Mouse (Mus musculus): ENCODE data around the gene Gm21885.

Gene Gm21885

DNA sequence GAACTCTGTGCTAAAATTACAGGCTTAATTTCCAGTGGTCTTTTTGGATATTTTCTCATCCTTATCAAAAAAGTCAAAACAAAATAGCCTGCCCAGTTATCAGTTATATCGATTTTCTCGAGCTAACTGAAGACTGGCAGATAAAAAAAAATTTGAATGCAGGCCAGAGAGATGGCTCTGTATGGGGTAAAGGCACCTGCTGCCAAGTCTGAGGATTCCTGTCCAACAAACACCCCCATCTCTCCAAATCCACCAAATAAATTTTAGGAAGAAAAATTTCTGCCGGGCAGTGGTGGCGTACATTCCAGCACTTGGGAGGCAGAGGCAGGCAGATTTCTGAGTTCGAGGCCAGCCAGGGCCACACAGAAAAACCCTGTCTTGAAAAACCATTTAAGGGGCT, 36.4 kb downstream of the Gm21885 start:
- DNase-seq (ENCODE audit: low spot score in 2 of 2) = no peak

DNA sequence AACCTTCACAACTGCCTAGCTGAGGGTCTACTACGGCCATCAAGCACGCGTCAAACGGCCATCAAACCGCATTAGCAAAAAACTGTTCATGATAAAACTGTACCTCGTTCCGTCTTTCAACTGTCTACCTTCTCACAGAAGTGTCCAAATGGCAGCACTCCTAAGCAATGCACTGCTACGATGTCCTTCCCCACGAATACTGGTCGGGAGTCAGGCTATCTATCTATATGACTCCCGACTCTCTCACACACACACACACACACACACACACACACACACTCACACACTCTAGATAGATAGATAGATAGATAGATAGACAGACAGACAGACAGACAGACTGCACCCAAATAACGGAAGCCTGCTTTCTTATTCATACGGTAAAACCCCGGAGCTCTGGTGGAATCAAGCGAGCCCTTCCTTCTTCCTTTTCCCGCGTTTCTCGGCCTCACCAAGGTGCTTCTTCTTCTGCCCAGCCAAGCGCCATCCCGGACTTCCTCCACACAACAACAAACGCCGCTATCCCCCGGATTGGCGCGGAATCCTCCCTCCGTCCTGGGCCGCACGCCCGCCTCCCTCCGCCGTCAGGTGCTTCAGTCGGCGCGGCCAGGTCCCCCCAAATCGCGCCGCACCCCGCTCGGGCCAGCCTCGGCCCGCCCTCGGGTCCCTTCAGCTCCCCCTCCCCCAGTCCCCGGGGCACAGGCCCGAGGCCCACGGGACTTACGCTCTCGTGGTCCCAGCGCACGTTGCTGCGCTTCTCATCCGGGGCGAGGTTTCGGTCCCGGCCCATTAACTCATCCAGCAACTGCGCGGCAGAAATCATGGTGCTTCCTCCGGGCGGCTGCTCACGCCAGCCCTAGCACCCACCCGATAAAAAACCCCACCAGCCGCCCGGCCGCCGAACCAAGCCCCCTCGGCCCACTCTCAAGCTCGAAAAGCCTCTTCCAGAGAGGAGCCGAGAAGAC, 39.6 kb downstream of the Gm21885 start:
- peak in 1 of 2 experiments; percentile 23 for DNase-seq (ENCODE audit: low spot score in 2 of 2)

DNA sequence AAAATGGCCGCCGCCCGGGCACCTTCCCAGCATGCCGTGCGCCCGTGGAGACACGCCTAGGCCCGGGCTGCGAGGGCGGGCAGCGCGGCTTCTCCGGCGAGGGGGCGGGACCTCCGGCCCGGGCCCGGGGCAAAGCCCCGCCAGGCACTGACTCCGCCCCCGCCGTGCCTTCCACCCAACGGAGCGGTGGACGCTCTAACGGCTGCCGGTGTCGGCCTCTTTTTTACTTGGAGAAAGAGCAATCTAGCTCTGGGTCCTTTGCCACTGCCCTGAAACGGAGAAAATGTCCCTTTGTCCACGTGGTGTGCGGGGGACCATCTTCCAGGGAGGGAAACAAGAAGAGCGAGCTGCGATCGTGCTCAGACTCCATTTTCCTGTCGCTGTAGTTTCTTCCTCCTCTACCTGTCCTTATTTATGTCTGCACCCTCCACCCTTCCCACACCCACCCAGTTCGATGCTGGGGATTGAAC, 40.3 kb downstream of the Gm21885 start, which contains the start of gene Luc7l3:
Luc7l3 (minus strand) TSS at position 58 of the 470 bp plus-strand sequence.
- peak; percentile 90 for DNase-seq (ENCODE audit: low spot score in 2 of 2)

DNA sequence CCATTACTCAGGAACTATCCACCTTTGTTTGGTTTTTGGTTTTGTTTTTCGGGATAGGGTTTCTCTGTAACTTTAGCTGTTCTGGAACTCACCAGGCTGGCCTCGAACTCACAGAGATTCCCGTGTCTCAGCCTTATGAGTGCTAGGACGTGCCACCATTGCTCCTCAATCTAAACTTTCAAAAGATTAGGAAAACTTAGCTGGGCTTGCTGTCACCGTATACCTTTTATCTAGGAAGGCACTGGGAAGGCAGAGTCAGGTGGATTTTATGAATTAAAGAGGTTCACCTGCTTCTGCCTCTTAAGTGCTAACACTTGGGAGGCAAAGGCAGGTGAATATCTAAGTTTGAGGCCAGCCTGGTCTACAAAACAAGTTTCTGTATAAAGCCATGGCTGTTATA, 41.0 kb downstream of the Gm21885 start:
- DNase-seq (ENCODE audit: low spot score in 2 of 2) = no peak

DNA sequence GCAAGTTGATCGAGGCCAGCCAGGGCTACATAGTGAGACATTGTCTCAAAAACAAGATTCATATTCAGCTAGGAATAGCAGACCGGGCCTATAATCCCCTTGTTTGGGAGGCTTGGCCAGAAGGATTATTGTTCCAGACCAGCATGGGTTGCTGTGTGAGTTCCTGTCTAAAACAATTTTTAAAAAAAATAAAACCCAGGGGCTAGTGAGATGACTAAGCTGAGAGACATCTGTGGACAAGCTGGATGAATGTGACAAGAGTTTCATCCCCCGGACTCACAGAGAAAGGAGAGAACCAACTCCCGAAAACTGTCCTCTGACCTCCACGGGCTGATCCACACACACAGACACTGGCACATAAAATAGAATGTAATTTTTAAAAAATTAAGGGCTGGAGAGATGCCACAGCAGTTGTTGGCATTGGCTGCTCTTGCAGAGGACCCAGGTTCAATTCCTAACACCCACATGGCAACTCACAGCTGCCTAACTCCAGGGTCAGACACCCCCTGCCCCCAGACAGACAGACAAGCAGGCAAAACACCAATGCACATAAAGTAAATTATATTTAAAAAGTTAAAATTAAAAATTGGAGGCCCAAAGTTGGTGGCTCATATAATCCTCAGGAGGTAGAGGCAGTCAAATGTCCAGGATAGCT, 41.7 kb downstream of the Gm21885 start:
- no peak for DNase-seq (ENCODE audit: low spot score in 2 of 2)

DNA sequence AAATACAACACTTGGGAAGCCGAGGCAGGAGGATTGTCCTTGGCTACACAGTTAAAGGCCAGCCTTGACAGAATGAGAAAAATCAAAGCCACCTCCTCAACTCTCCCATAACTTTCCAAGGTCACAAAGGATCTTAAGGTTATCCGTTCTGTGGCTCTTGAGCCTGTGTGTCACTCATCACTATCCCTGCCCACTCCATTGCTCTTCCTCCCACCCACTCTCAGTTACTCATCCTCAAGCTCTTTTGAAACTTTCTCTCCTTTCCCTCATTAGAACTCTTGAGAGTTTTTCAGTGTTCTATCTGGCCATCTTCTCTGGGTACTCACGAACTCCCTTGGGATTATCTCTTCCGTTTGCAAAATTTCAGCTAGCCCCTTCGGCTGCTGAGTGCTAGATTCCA, 42.9 kb downstream of the Gm21885 start:
- DNase-seq (ENCODE audit: low spot score in 2 of 2) = no peak

DNA sequence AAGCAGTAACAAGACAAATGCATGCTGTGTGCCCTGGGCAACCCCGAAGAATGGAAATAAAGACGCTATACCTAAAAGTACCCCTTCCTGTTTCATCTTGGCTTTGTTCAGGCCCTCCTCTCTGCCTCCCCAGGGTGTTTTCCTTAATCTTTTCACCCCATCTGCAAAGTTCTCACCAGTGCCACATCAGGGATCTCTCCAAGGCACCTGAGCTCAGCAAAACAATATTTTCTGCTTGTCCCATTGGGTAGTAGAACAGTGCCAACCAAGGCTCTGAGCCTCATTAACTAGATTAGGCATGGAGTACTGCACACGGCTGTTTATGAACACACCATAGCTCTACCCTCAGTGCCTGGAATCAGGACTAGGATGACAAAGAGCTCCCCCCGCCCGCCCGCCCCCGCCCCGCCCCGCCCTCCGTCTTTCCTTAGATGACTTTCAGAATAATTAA, 45.3 kb downstream of the Gm21885 start:
- DNase-seq (ENCODE audit: low spot score in 2 of 2) = no peak

DNA sequence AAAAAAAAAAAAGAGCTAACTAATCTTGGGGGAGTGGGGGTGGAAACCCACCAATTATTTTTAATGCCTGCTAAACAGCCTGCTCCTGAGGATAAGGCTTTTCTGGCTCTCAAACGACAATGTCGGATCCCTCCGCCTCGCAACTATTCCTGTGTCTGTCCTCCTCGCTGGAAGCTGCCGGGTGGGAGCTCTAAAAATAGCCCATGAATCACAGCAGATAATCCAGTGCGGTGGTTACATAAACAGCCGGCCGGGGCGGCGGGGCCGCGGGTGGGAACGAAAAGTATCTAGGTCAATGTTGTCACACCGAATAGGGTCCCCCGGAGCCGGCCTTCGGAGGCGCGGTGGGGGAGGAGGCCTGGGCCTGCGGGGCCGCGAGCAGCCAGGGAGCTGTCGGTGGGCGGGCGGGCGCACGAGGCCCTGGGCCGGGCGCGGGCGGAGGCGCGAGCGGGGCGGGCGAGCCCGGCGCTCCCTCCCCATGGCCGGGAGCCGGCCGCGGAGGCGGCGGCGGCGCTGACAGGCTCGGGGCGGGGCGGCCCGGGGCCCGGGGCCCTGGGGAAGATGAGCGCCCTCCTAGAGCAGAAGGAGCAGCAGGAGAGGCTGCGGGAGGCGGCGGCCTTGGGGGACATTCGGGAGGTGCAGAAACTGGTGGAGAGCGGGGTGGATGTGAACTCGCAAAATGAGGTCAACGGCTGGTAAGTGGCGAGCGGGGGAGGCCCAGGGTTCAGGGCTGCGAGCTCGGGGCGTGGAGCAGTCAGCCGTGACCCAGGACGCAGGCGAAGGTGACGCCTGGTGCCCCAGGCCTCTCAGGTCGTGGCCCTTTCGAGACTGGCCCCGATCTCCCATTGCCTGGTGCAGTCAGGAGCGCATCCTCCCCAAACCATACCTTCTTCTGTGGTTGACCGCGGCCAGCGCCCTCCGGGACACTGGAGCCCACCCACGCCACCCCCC, 46.3 kb downstream of the Gm21885 start, which contains the start of gene Ankrd40:
Ankrd40 (plus strand) TSS at position 309 of the 951 bp plus-strand sequence.
- peak; percentile 97 for DNase-seq (ENCODE audit: low spot score in 2 of 2)

DNA sequence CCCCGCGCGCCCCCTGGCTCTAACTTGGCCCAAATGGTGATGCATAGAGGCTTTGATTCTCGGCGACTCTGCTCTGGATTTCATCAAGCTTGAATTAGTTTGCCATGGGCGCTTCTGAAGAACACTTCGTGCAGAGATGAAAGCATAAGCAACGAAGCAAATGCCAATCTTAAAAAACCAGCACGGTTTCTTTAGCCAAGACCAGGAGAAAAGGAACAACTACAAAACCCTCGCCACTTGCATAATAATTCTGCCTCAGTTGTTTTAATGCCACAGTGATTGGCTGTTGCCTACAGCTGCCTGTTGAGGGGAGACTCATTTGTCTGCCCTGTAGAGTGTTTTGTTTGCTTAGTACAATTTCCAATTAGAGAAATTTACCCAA, 47.0 kb downstream of the Gm21885 start:
- DNase-seq (ENCODE audit: low spot score in 2 of 2) = no peak

DNA sequence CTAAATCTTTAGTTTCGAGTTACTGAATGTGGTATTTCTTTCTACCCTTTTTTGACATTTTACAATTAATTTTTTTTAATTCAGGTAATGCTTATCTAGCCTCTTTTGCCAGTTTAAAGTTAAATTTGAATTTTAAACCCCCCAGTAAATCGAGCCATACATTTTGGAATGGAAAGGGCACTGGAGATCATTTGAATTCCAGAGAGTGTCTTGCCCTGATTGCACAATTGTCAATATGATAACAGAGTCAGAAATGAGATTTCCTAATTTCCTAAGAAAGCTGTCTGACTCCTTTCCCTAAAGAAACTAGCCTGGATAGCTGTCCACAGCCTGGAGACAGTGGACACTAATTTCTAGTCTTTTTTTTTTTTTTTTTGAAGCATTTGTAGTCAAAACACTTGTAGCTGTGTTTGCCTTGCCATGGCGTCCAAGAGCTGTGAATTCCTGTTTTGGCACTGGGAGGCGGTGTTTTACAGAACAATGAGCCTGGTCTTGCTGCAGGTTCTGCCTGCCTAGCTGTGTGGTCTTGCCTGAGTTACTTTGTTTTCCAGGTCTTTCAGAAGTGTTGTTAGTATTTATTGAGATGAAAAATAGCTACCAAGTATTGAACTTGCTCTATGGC, 47.7 kb downstream of the Gm21885 start:
- peak; percentile 38 to 50 for DNase-seq (ENCODE audit: low spot score in 2 of 2)

DNA sequence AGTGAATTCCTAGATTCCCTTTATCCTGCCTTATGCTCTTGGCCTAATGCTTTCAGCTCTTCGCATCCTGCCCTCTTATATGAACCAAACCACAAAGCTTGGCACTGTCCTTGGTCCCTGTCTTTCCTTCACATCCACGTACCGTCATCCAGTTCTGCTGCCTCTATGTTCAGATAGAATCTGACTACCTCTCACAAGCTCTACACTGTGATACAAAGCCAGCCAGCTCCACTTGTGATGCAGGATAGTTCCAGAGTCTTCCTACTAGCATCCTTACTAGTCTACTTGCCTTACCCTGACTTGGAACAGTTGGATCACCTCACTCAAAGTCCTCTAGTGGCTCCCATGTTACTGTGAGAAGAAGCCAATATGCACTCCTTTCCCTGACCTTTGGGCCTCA, 48.5 kb downstream of the Gm21885 start:
- DNase-seq (ENCODE audit: low spot score in 2 of 2) = no peak

DNA sequence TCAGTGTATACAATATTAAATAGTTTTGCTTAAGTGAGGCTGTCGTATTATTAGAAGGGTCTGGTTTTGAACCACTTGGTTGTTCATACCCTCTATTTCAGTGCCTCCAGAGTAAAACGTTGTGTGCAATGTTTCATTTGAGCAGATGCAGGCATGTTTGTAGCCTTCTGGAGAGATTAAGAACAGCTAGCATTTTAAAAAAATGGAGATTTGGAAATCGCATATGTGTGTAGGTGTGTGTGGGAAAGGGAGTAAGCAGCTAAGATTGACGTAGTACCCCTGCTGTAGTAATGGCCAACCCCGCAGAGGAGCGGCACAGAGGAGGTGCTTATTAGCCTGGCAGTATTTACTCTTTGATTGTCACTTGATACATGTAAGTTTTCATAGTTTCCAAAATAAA, 51.1 kb downstream of the Gm21885 start:
- no peak for DNase-seq (ENCODE audit: low spot score in 2 of 2)

DNA sequence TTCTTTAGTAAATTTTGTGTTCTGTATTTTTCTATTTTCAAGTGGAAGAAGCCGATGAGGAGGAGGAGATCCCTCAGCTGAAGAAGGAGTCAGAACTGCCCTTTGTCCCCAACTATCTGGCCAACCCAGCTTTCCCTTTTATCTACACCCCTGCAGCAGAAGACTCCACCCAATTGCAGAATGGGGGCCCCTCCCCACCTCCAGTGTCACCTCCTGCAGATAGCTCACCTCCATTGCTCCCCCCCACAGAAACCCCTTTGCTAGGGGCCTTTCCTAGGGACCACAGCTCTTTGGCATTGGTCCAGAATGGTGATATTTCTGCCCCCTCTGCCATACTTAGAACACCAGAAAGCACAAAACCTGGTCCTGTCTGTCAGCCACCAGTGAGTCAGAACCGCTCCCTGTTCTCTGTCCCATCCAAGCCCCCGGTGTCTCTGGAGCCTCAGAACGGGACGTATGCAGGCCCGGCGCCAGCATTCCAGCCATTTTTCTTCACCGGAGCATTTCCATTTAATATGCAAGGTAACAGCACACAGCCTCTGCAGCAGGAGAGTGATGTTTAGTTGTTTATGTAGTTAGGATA, 52.8 kb downstream of the Gm21885 start:
- DNase-seq (ENCODE audit: low spot score in 2 of 2) = no peak
